Mouse (Mus musculus): Measurements from ENCODE around the gene Kif20b. TPM values are rescaled to one million over a fixed set of nuclear protein-coding genes. Genes with fewer than 3 reads are reported as not detected.

Kif20b gene
- polyA plus RNA-seq, 1 experiment from 2014 or later, result 75.3 TPM

GRCm38 (mm10) chr19:34883526-34884224, 38.5 kb upstream of the Kif20b start:
- H3K27ac ChIP-seq (replicated peaks; ENCODE audit: low read depth, low read length), result no peak overlapping the region
- H3K4me1 ChIP-seq (ENCODE audit: control insufficient read depth, insufficient read depth, low read length), result no peaks in the 10 kb centered on the region
- DNase-seq (ENCODE audit: low spot score) (no peak), ATAC-seq (replicated peaks; ENCODE audit: insufficient number of reproducible peaks, low FRiP score, low TSS enrichment, low read depth) (no peak)
- no peak overlapping the region for H3K4me3 ChIP-seq (ENCODE audit: low read depth, low read length)
- no peaks in the 10 kb centered on the region for H3K27me3 ChIP-seq (ENCODE audit: control insufficient read depth, insufficient read depth, low read length)
- H3K9ac ChIP-seq (replicated peaks; ENCODE audit: low read length), result no peak overlapping the region
- H3K36me3 ChIP-seq (replicated peaks; ENCODE audit: control insufficient read depth, insufficient read depth, low read depth, low read length), result no peaks in the 10 kb centered on the region
- H3K4me2 ChIP-seq (ENCODE audit: low read depth, low read length), result no peak overlapping the region
- H3K9me3 ChIP-seq (replicated peaks; ENCODE audit: control insufficient read depth, low read length), result no peaks in the 10 kb centered on the region
- WGBS, result 82% methylated on average over 3 of the region's 3 CpGs

GRCm38 (mm10) chr19:34886324-34886723, 35.8 kb upstream of the Kif20b start:
- Histone ChIP-seq H3K4me3 (ENCODE audit: low read depth, low read length) (no peak overlapping the region), H3K9ac (replicated peaks; ENCODE audit: low read length) (no peak overlapping the region), H3K4me1 (ENCODE audit: control insufficient read depth, insufficient read depth, low read length) (no peaks in the 10 kb centered on the region), H3K9me3 (replicated peaks; ENCODE audit: control insufficient read depth, low read length) (no peaks in the 10 kb centered on the region), H3K4me2 (ENCODE audit: low read depth, low read length) (no peak overlapping the region), H3K27ac (replicated peaks; ENCODE audit: low read depth, low read length) (no peak overlapping the region), H3K36me3 (replicated peaks; ENCODE audit: control insufficient read depth, insufficient read depth, low read depth, low read length) (no peaks in the 10 kb centered on the region), H3K27me3 (ENCODE audit: control insufficient read depth, insufficient read depth, low read length) (no peaks in the 10 kb centered on the region)
- no peak for DNase-seq (ENCODE audit: low spot score)
- no peak for ATAC-seq (replicated peaks; ENCODE audit: insufficient number of reproducible peaks, low FRiP score, low TSS enrichment, low read depth)
- 85% methylated on average over 4 of the region's 4 CpGs for WGBS

- no peak for ATAC-seq (replicated peaks; ENCODE audit: insufficient number of reproducible peaks, low FRiP score, low TSS enrichment, low read depth)
- Histone ChIP-seq H3K4me1 (ENCODE audit: control insufficient read depth, insufficient read depth, low read length) (no peaks in the 10 kb centered on the region), H3K4me3 (ENCODE audit: low read depth, low read length) (no peak overlapping the region), H3K36me3 (replicated peaks; ENCODE audit: control insufficient read depth, insufficient read depth, low read depth, low read length) (no peaks in the 10 kb centered on the region), H3K4me2 (ENCODE audit: low read depth, low read length) (no peak overlapping the region), H3K27me3 (ENCODE audit: control insufficient read depth, insufficient read depth, low read length) (no peaks in the 10 kb centered on the region), H3K27ac (replicated peaks; ENCODE audit: low read depth, low read length) (no peak overlapping the region), H3K9ac (replicated peaks; ENCODE audit: low read length) (no peak overlapping the region), H3K9me3 (replicated peaks; ENCODE audit: control insufficient read depth, low read length) (no peaks in the 10 kb centered on the region)
- no peak for DNase-seq (ENCODE audit: low spot score)
- 69% methylated on average over 3 of the region's 3 CpGs for WGBS
These were observed 31.2 kb upstream of the Kif20b start for GRCm38 (mm10) chr19:34890981-34891380.

- Histone ChIP-seq H3K27me3 (ENCODE audit: control insufficient read depth, insufficient read depth, low read length) (no peaks in the 10 kb centered on the region), H3K4me3 (ENCODE audit: low read depth, low read length) (no peak overlapping the region), H3K4me1 (ENCODE audit: control insufficient read depth, insufficient read depth, low read length) (no peaks in the 10 kb centered on the region), H3K27ac (replicated peaks; ENCODE audit: low read depth, low read length) (no peak overlapping the region), H3K4me2 (ENCODE audit: low read depth, low read length) (no peak overlapping the region), H3K36me3 (replicated peaks; ENCODE audit: control insufficient read depth, insufficient read depth, low read depth, low read length) (no peaks in the 10 kb centered on the region), H3K9ac (replicated peaks; ENCODE audit: low read length) (no peak overlapping the region), H3K9me3 (replicated peaks; ENCODE audit: control insufficient read depth, low read length) (no peaks in the 10 kb centered on the region)
- ATAC-seq (replicated peaks; ENCODE audit: insufficient number of reproducible peaks, low FRiP score, low TSS enrichment, low read depth) (no peak), DNase-seq (ENCODE audit: low spot score) (no peak)
- WGBS, result 84% methylated on average over 1 of the region's 1 CpGs
These were observed 30.6 kb upstream of the Kif20b start for GRCm38 (mm10) chr19:34891590-34891989.

GRCm38 (mm10) chr19:34895082-34895481, 27.1 kb upstream of the Kif20b start:
- DNase-seq (ENCODE audit: low spot score) (no peak), ATAC-seq (replicated peaks; ENCODE audit: insufficient number of reproducible peaks, low FRiP score, low TSS enrichment, low read depth) (no peak)
- Histone ChIP-seq H3K9me3 (replicated peaks; ENCODE audit: control insufficient read depth, low read length) (no peaks in the 10 kb centered on the region), H3K27me3 (ENCODE audit: control insufficient read depth, insufficient read depth, low read length) (no peaks in the 10 kb centered on the region), H3K36me3 (replicated peaks; ENCODE audit: control insufficient read depth, insufficient read depth, low read depth, low read length) (no peaks in the 10 kb centered on the region), H3K9ac (replicated peaks; ENCODE audit: low read length) (no peak overlapping the region), H3K4me3 (ENCODE audit: low read depth, low read length) (no peak overlapping the region), H3K4me2 (ENCODE audit: low read depth, low read length) (no peak overlapping the region), H3K4me1 (ENCODE audit: control insufficient read depth, insufficient read depth, low read length) (no peaks in the 10 kb centered on the region), H3K27ac (replicated peaks; ENCODE audit: low read depth, low read length) (no peak overlapping the region)
- 85% methylated on average over 4 of the region's 4 CpGs for WGBS

GRCm38 (mm10) chr19:34897082-34897965, 24.8 kb upstream of the Kif20b start:
- Histone ChIP-seq H3K4me2 (ENCODE audit: low read depth, low read length) (no peak overlapping the region), H3K4me1 (ENCODE audit: control insufficient read depth, insufficient read depth, low read length) (no peaks in the 10 kb centered on the region), H3K4me3 (ENCODE audit: low read depth, low read length) (no peak overlapping the region), H3K27me3 (ENCODE audit: control insufficient read depth, insufficient read depth, low read length) (no peaks in the 10 kb centered on the region), H3K36me3 (replicated peaks; ENCODE audit: control insufficient read depth, insufficient read depth, low read depth, low read length) (no peaks in the 10 kb centered on the region), H3K27ac (replicated peaks; ENCODE audit: low read depth, low read length) (no peak overlapping the region), H3K9me3 (replicated peaks; ENCODE audit: control insufficient read depth, low read length) (no peaks in the 10 kb centered on the region), H3K9ac (replicated peaks; ENCODE audit: low read length) (no peak overlapping the region)
- no peak for ATAC-seq (replicated peaks; ENCODE audit: insufficient number of reproducible peaks, low FRiP score, low TSS enrichment, low read depth)
- no peak for DNase-seq (ENCODE audit: low spot score)
- 91% methylated on average over 15 of the region's 15 CpGs for WGBS

- Histone ChIP-seq H3K36me3 (replicated peaks; ENCODE audit: control insufficient read depth, insufficient read depth, low read depth, low read length) (no peaks in the 10 kb centered on the region), H3K9me3 (replicated peaks; ENCODE audit: control insufficient read depth, low read length) (no peaks in the 10 kb centered on the region), H3K4me3 (ENCODE audit: low read depth, low read length) (no peak overlapping the region), H3K27ac (replicated peaks; ENCODE audit: low read depth, low read length) (no peak overlapping the region), H3K9ac (replicated peaks; ENCODE audit: low read length) (no peak overlapping the region), H3K27me3 (ENCODE audit: control insufficient read depth, insufficient read depth, low read length) (no peaks in the 10 kb centered on the region), H3K4me1 (ENCODE audit: control insufficient read depth, insufficient read depth, low read length) (no peaks in the 10 kb centered on the region), H3K4me2 (ENCODE audit: low read depth, low read length) (no peak overlapping the region)
- ATAC-seq (replicated peaks; ENCODE audit: insufficient number of reproducible peaks, low FRiP score, low TSS enrichment, low read depth) (no peak), DNase-seq (ENCODE audit: low spot score) (no peak)
- WGBS, result 86% methylated on average over 4 of the region's 4 CpGs
These were observed 23.2 kb upstream of the Kif20b start for GRCm38 (mm10) chr19:34898941-34899340.

GRCm38 (mm10) chr19:34901266-34901665, 20.9 kb upstream of the Kif20b start:
- no peak overlapping the region for H3K9ac ChIP-seq (replicated peaks; ENCODE audit: low read length)
- no peak overlapping the region for H3K4me3 ChIP-seq (ENCODE audit: low read depth, low read length)
- H3K27me3 ChIP-seq (ENCODE audit: control insufficient read depth, insufficient read depth, low read length), result no peaks in the 10 kb centered on the region
- ATAC-seq (replicated peaks; ENCODE audit: insufficient number of reproducible peaks, low FRiP score, low TSS enrichment, low read depth) (no peak), DNase-seq (ENCODE audit: low spot score) (no peak)
- no peaks in the 10 kb centered on the region for H3K4me1 ChIP-seq (ENCODE audit: control insufficient read depth, insufficient read depth, low read length)
- no peak overlapping the region for H3K27ac ChIP-seq (replicated peaks; ENCODE audit: low read depth, low read length)
- H3K9me3 ChIP-seq (replicated peaks; ENCODE audit: control insufficient read depth, low read length), result no peaks in the 10 kb centered on the region
- no peak overlapping the region for H3K4me2 ChIP-seq (ENCODE audit: low read depth, low read length)
- no peaks in the 10 kb centered on the region for H3K36me3 ChIP-seq (replicated peaks; ENCODE audit: control insufficient read depth, insufficient read depth, low read depth, low read length)
- 89% methylated on average over 7 of the region's 7 CpGs for WGBS
